Mouse (Mus musculus) G1E (cell line): ENCODE measurements around the gene Gm10282. TPM values are rescaled to one million over a fixed set of nuclear protein-coding genes. Genes with fewer than 3 reads are reported as not detected.

Experiments used
- ATAC-seq: 2 replicates; pipeline ENCODE4 v1.8.0; 2016; ENCODE audit warnings: mild to moderate bottlenecking; ENCODE audit not compliant: insufficient number of reproducible peaks, poor library complexity, low FRiP score, severe bottlenecking; ENCODE audit errors: extremely low read depth
- DNase-seq: peaks from one replicate; pipeline ENCODE4 v3.0.0; 2012; ENCODE audit warnings: low spot score
- H3K27me3 ChIP-seq: 2 replicates; pipeline ENCODE4 v1.6.1; 2012; ENCODE audit warnings: mild to moderate bottlenecking, low read length, inconsistent platforms; ENCODE audit not compliant: insufficient read depth
- H3K36me3 ChIP-seq: replicated peaks from 2 replicates; pipeline ENCODE3; 2012; ENCODE audit warnings: mild to moderate bottlenecking, inconsistent platforms
- H3K4me1 ChIP-seq: 2 replicates; pipeline ENCODE4 v1.6.1; 2012; ENCODE audit warnings: low read depth, low read length, inconsistent platforms, mixed read lengths; ENCODE audit not compliant: insufficient read depth
- H3K4me3 ChIP-seq: 2 replicates; pipeline ENCODE4 v1.5.1; 2012; ENCODE audit warnings: low read depth, mild to moderate bottlenecking, inconsistent platforms, low read length, moderate library complexity, mixed read lengths
- H3K9me3 ChIP-seq: replicated peaks from 2 replicates; pipeline ENCODE4 v1.6.1; 2012; ENCODE audit warnings: inconsistent platforms
- CTCF ChIP-seq: IDR thresholded peaks from 2 replicates; pipeline ENCODE4 v1.5.1; 2012; ENCODE audit warnings: low read depth, low read length, inconsistent platforms, mixed read lengths
- GATA1 ChIP-seq: IDR thresholded peaks from 2 replicates; pipeline ENCODE4 v1.6.1; 2012; ENCODE audit warnings: borderline replicate concordance, low read length, inconsistent platforms, mixed read lengths
- GATA2 ChIP-seq: IDR thresholded peaks from 2 replicates; pipeline ENCODE4 v1.6.1; 2012; ENCODE audit warnings: low read depth, low read length, inconsistent platforms, borderline replicate concordance
- POLR2AphosphoS5 ChIP-seq: IDR thresholded peaks from 2 replicates; pipeline ENCODE4 v1.6.1; 2012; ENCODE audit warnings: low read depth, low read length, inconsistent platforms; ENCODE audit not compliant: insufficient replicate concordance
- TAL1 ChIP-seq: conservative IDR thresholded peaks from 2 replicates; pipeline ENCODE4 v1.6.1; 2012; ENCODE audit warnings: low read depth, low read length, inconsistent platforms, mixed read lengths
- polyA plus RNA-seq: library from polyadenylated mRNA; stranded (reverse); fragments of >175 nt; gene quantifications from 2 replicates; pipeline ENCODE4 v1.2.3, GENCODE M21; 2012
- total RNA-seq, 2 experiments: library from RNA; stranded (forward) in 1 of 2; stranded (reverse) in 1 of 2; fragments of 200-1000 nt in 1 of 2; fragments of >200 nt in 1 of 2; fragmentation: Nextera tagmentation in 1 of 2; gene quantifications; 2 replicates each; pipeline ENCODE4 v1.2.3; 2014 to 2017

Gene Gm10282
- total and polyA plus RNA-seq, 3 experiments: 84.2 to 164 (median 87.9) TPM

DNA sequence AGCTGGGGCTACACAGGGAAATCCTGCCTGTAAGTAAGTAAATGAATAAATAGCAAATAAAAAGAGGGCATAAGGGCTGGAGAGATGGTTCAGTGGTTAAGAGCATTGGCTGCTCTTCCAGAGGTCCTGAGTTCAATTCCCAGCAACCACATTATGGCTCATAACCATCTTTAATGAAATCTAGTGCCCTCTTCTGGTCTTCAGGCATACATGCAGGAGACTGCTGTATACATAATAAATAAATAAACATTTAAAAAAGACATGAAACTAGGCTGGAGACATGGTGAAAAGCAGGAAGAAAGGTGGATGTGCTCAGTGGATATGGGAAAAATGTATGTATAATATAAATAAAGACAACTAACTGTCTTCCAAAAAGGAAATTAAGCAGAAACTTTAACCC lies 11.8 kb downstream of the Gm10282 start:
- no peak for ATAC-seq
- no peak for DNase-seq
- Histone ChIP-seq H3K27me3 (peaks cover 32% of the 10 kb centered on the region), H3K36me3 (no peaks in the 10 kb centered on the region), H3K4me3 (no peak overlapping the region), H3K4me1 (peaks cover 13% of the 10 kb centered on the region), H3K9me3 (no peaks in the 10 kb centered on the region; the same call in 1 of the 2 replicates)
- TF ChIP-seq GATA2 (no peak), TAL1 (no peak), GATA1 (no peak), CTCF (no peak), POLR2AphosphoS5 (no peak)

DNA sequence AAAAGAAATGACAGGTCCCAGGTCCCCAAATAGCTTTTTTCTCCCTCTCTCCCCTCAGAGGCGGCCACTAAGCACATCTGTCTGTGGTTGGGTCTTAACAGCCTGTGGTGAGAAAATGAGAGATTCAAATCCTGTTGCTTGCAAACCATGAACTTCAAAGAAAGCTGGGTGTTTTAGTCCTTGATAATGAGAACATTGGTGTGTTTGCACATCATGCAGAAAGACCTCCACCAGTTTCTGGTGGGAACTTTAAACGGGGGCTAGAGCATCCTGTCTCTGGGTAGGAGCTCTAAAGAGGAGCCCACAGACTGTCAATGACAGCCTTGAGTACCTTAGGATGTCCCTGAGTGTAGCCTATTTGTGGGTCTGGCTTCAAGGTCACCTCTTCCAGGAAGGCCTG lies 14.0 kb downstream of the Gm10282 start:
- TF ChIP-seq GATA1: no peak
- no peak for TF ChIP-seq CTCF
- no peak for TF ChIP-seq POLR2AphosphoS5
- TF ChIP-seq GATA2: no peak
- TF ChIP-seq TAL1: no peak
- H3K27me3 ChIP-seq: peaks cover 18% of the 10 kb centered on the region
- no peaks in the 10 kb centered on the region; the same call in 1 of the 2 replicates for H3K9me3 ChIP-seq

DNA sequence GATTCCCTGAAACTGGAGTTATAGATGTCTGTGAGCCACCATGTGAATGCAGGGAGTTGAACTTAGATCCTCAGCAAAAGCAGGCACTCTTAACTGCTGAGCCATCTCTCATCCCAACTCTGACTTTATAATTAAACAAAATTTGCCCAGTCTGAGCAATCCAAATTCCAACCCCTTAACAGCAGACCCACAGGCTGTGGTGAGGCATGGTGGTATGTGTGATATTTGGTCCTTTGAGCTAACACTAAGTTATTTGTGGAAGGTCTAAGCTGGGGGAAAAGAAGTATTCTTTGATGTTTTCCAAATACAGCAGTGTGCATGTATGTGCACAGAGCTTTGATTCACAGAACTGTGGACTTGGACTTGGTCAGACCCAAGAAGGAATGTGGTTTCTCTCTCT lies 16.0 kb downstream of the Gm10282 start:
- TF ChIP-seq GATA2: no peak
- no peak for TF ChIP-seq GATA1
- no peak for TF ChIP-seq CTCF
- TF ChIP-seq TAL1: no peak
- no peak for TF ChIP-seq POLR2AphosphoS5
- Histone ChIP-seq H3K4me3 (no peak overlapping the region), H3K4me1 (peaks cover 21% of the 10 kb centered on the region), H3K27me3 (peaks cover 9% of the 10 kb centered on the region), H3K36me3 (no peaks in the 10 kb centered on the region), H3K9me3 (no peaks in the 10 kb centered on the region; the same call in 1 of the 2 replicates)
- ATAC-seq (no peak), DNase-seq (no peak)

More for the DNA sequence above, 14.0 kb downstream of the Gm10282 start:
- no peak overlapping the region for H3K4me3 ChIP-seq
- ATAC-seq (no peak), DNase-seq (no peak)
- no peaks in the 10 kb centered on the region for H3K36me3 ChIP-seq
- peaks cover 13% of the 10 kb centered on the region for H3K4me1 ChIP-seq

DNA sequence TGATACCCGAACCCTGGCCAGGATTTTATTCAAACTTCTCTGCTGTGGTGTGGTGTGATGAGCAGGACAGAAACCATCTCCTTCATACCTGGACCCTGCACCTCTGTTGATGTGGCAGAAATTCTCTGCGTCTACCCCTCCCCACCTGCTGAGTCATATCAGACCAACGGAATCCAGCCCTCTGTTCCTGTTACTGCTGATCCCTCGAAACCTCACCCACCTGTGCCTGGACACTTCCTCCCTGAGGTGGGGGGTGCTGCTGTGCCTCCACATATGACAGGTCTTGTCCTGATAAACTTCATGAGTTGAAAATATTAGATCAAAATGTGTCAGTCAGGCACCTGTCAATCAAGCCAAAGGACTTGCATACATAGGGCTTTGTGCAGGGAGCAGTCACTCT lies 19.8 kb downstream of the Gm10282 start:
- Histone ChIP-seq H3K27me3 (peaks cover 13% of the 10 kb centered on the region), H3K9me3 (no peaks in the 10 kb centered on the region), H3K36me3 (no peaks in the 10 kb centered on the region), H3K4me3 (peak overlapping the region; percentile 33; the same call in 1 of the 2 replicates), H3K4me1 (peaks cover 42% of the 10 kb centered on the region)
- ATAC-seq (peak; percentile 57), DNase-seq (peak; percentile 63)
- no peak for TF ChIP-seq POLR2AphosphoS5
- TF ChIP-seq CTCF: no peak
- TF ChIP-seq GATA1: no peak
- no peak for TF ChIP-seq TAL1
- no peak for TF ChIP-seq GATA2

DNA sequence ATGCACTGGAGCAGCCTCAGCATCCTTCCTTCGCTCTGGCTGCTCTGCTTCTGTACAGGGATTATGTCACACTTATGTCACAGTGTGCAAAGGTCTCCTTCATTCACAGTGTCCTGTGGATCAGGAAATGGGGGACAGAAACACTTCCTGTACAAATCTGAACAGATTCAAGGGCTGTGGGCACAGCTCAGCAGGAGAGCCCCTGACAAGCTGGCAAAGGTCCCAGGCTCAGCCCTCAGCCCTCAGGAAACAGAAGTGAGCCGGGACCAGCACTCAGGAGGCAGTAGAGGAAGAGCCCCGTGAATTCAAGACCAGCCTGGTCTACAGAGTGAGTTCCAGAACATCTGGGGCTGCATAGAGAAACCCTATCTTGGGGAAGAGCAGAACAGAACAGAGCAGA lies 23.4 kb downstream of the Gm10282 start:
- Histone ChIP-seq H3K9me3 (no peaks in the 10 kb centered on the region), H3K36me3 (no peaks in the 10 kb centered on the region), H3K4me3 (no peak overlapping the region), H3K27me3 (peaks cover 11% of the 10 kb centered on the region), H3K4me1 (peaks cover 62% of the 10 kb centered on the region)
- no peak for TF ChIP-seq POLR2AphosphoS5
- TF ChIP-seq GATA1: no peak
- TF ChIP-seq TAL1: no peak
- no peak for TF ChIP-seq CTCF
- no peak for TF ChIP-seq GATA2
- ATAC-seq (no peak), DNase-seq (no peak)

DNA sequence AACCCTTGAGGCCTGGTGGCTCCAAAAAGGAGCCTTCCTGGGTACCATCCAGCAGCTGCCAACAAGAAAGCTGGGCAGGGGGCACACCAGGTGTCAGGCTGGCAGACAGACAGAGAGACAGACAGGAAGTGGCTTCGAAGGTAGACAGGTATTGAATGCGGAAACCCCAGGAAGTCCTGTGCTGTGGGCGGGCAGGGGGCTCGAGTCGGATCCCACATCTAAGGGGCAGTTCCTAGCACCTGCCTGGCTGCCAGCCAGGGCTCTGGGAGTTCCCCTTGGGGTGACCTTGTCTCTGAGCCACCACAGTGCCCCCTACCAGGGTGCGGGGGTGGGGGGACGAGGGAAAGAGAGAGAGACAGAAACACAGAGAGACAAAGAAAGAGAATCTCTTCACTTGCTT lies 25.9 kb downstream of the Gm10282 start:
- Histone ChIP-seq H3K27me3 (peaks cover 13% of the 10 kb centered on the region), H3K36me3 (no peaks in the 10 kb centered on the region), H3K4me1 (peaks cover 58% of the 10 kb centered on the region), H3K9me3 (no peaks in the 10 kb centered on the region), H3K4me3 (no peak overlapping the region)
- TF ChIP-seq GATA2: no peak
- TF ChIP-seq CTCF: no peak
- TF ChIP-seq GATA1: no peak
- no peak for TF ChIP-seq POLR2AphosphoS5
- TF ChIP-seq TAL1: no peak
- ATAC-seq (no peak), DNase-seq (no peak)
